In the genomic region with DNA sequence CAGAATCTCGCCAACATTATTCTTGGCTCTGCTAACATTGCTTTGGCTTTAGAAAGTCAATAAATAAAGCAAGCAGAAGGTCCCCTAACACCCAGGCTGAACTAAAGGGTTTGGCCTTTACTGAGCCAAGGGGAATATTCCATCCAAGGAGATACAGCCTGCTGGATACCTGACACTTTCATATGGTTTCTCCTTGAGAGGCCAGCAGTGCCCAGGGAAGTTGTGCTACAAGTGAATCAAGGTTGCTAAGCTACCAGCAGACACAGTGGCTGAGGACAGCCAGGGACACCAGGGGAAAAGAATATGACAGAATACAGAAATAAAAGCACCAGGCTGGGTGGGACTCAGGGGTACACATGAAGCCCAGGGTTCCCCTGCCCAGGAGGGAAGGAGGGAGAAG, we compare ENCODE assay signal across 14 mouse cellular contexts.
DNase-seq lines count a peak whose midpoint lies in the region; ATAC-seq and TF ChIP-seq lines count a peak whose summit lies in the region.
"Had no signal": no experiment of that assay in that cellular context is flagged by ENCODE, and none has a peak within 500 bp of the region (broad histone marks: within the 10 kb centered on the region; RNA-seq: fewer than 3 reads in every experiment).

No protein-coding gene starts in this region.

- H3K27ac ChIP-seq in kidney, postnatal 0 days, result no peak overlapping the region
- no peak overlapping the region for H3K27ac ChIP-seq in kidney, embryonic 14.5 days (ENCODE audit: low read depth, low read length)
- H3K27ac ChIP-seq in heart, embryonic 11.5 days (ENCODE audit: low read depth, low read length), result peak overlapping the region; percentile 46
- H3K27ac ChIP-seq: hindbrain, embryonic 10.5 days had no signal

- H3K27me3 ChIP-seq in kidney, postnatal 0 days (ENCODE audit: insufficient read depth, low read length), result no peaks in the 10 kb centered on the region
- H3K27me3 ChIP-seq in kidney, embryonic 14.5 days (ENCODE audit: control insufficient read depth, insufficient read depth, low read length), result no peaks in the 10 kb centered on the region
- H3K27me3 ChIP-seq in heart, embryonic 11.5 days (ENCODE audit: control insufficient read depth, insufficient read depth, low read length), result no peaks in the 10 kb centered on the region
- H3K27me3 ChIP-seq: embryonic facial prominence, embryonic 12.5 days had no signal

- H3K9ac ChIP-seq in kidney, postnatal 0 days (ENCODE audit: low read depth, low read length), result no peak overlapping the region
- no peak overlapping the region for H3K9ac ChIP-seq in kidney, embryonic 14.5 days (ENCODE audit: low read depth, low read length)
- H3K9ac ChIP-seq in heart, embryonic 11.5 days (ENCODE audit: low read depth, low read length), result no peak overlapping the region
- H3K9ac ChIP-seq: embryonic facial prominence, embryonic 12.5 days had no signal

- peaks cover 27% of the 10 kb centered on the region for H3K4me1 ChIP-seq in kidney, postnatal 0 days (replicated peaks; ENCODE audit: insufficient read depth, low read length)
- H3K4me1 ChIP-seq in kidney, embryonic 14.5 days (ENCODE audit: control insufficient read depth, insufficient read depth, low read length), result peaks cover 37% of the 10 kb centered on the region
- peaks cover 23% of the 10 kb centered on the region for H3K4me1 ChIP-seq in heart, embryonic 11.5 days (ENCODE audit: control insufficient read depth, insufficient read depth, low read length)

- 69% methylated on average over 1 of the region's 1 CpGs for WGBS in kidney, postnatal 0 days
- WGBS in kidney, embryonic 14.5 days, result 79% methylated on average over 1 of the region's 1 CpGs
- WGBS in heart, embryonic 11.5 days (ENCODE audit: insufficient replicate concordance), result 85% methylated on average over 1 of the region's 1 CpGs

- intact Hi-C loops in left cerebral cortex, postnatal 10 days (cut with DNase I), result no loop called here

- DNase-seq in gastrocnemius, adult 18-20 months (ENCODE audit: low spot score), result peak; percentile 46
- DNase-seq in gastrocnemius, postnatal 10 days, result no peak
- peak; percentile 43 for DNase-seq in kidney, postnatal 0 days (ENCODE audit: low spot score)
- peak; percentile 52 for DNase-seq in skeletal muscle tissue, adult 2 months (ENCODE audit: low read depth, low spot score)
- DNase-seq in ovary, postnatal 14 days (ENCODE audit: low spot score), result no peak
- no peak for DNase-seq in left cerebral cortex, postnatal 10 days (ENCODE audit: extremely low spot score in 1 of 2, low spot score in 2 of 2)
- DNase-seq: cerebellum, postnatal 14 days; kidney, adult 2 months; thymus, postnatal 14 days had no signal

- ATAC-seq in kidney, postnatal 0 days (replicated peaks; ENCODE audit: low FRiP score, low read depth), result no peak
- ATAC-seq in kidney, embryonic 14.5 days (ENCODE audit: low FRiP score, low TSS enrichment), result no peak
- no peak for ATAC-seq in heart, embryonic 11.5 days (replicated peaks; ENCODE audit: insufficient number of reproducible peaks, low FRiP score, low TSS enrichment)

- no peak overlapping the region for H3K4me2 ChIP-seq in kidney, postnatal 0 days (ENCODE audit: low read length)
- H3K4me2 ChIP-seq in kidney, embryonic 14.5 days (replicated peaks; ENCODE audit: low read depth, low read length), result no peak overlapping the region
- no peak overlapping the region for H3K4me2 ChIP-seq in heart, embryonic 11.5 days
- H3K4me2 ChIP-seq: embryonic facial prominence, embryonic 12.5 days had no signal

- 0 out of 2 replicates have a peak, but pooled peaks cover 3% of the 10 kb centered on the region for H3K36me3 ChIP-seq in kidney, postnatal 0 days (ENCODE audit: insufficient read depth, low read length)
- H3K36me3 ChIP-seq in kidney, embryonic 14.5 days (ENCODE audit: control insufficient read depth, insufficient read depth, low read length), result no peaks in the 10 kb centered on the region
- no peaks in the 10 kb centered on the region for H3K36me3 ChIP-seq in heart, embryonic 11.5 days (ENCODE audit: control insufficient read depth, insufficient read depth, low read length)

- no peak for TF ChIP-seq CTCF in kidney, postnatal 0 days (IDR thresholded peaks at IDR 0.05; ENCODE audit: low read depth)

- H3K9me3 ChIP-seq in kidney, postnatal 0 days (replicated peaks; ENCODE audit: low read length), result no peaks in the 10 kb centered on the region
- no peaks in the 10 kb centered on the region for H3K9me3 ChIP-seq in kidney, embryonic 14.5 days (ENCODE audit: control insufficient read depth, low read length)
- no peaks in the 10 kb centered on the region for H3K9me3 ChIP-seq in heart, embryonic 11.5 days (replicated peaks; ENCODE audit: control insufficient read depth, low read length)
- H3K9me3 ChIP-seq: embryonic facial prominence, embryonic 12.5 days had no signal

- no peak overlapping the region for H3K4me3 ChIP-seq in kidney, postnatal 0 days (replicated peaks; ENCODE audit: low read depth, low read length)
- H3K4me3 ChIP-seq in kidney, embryonic 14.5 days (ENCODE audit: low read length), result no peak overlapping the region
- no peak overlapping the region for H3K4me3 ChIP-seq in heart, embryonic 11.5 days (ENCODE audit: low read depth, low read length)
- H3K4me3 ChIP-seq: embryonic facial prominence, embryonic 12.5 days; hindbrain, embryonic 10.5 days; megakaryocyte, embryonic 14.5 days had no signal

Comparison
In these comparisons a context has a peak if more than half of its experiments do, and no peak if none do; other contexts are left out.
1. DNase-seq: peak in gastrocnemius, adult 18-20 months (single experiment), kidney, postnatal 0 days (single experiment) and skeletal muscle tissue, adult 2 months (single experiment); none in gastrocnemius, postnatal 10 days (single experiment), ovary, postnatal 14 days (single experiment) and left cerebral cortex, postnatal 10 days (0 of 2).